Mouse (Mus musculus) gastrocnemius, adult 18-20 months (tissue): ENCODE data around the gene Zbtb38. TPM values are rescaled to one million over a fixed set of nuclear protein-coding genes. Genes with fewer than 3 reads are reported as not detected.
A peak's percentile ranks its signal among the peaks of the same experiment; 100 is the strongest.

Source experiments
- DNase-seq: peaks from one replicate; pipeline ENCODE4 v3.0.0; 2021; ENCODE audit warnings: low spot score
- total RNA-seq, 2 experiments: library from RNA; stranded (reverse); gene quantifications; 2 replicates each; pipeline ENCODE4 v1.2.3; 2021

The Zbtb38 gene
- total RNA-seq, 2 experiments from 2014 or later: 35.0 to 35.9 TPM

DNA sequence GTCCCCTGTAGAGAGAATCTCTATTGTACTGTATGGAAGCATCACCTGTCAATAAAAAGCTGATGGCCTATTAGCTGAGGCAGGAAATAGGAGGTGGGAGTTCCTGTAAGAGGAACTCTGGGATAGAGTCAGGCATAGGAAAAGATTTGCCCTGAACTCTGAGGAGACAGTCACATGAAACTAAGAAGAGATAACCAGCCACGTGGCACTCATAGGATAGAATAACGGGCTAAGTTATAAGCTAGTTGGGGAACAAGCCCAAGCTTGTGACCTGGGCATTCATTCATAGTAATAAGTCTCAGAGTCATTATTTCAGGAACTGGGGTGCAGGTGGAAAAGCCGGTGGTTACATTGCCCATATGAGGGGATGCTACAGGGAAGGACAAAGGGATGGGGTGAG, 10.4 kb upstream of the Zbtb38 start:
- DNase-seq: no peak

GRCm38 (mm10) chr9:96758749-96759597, 6.3 kb upstream of the Zbtb38 start:
- DNase-seq: peak; percentile 87

DNA sequence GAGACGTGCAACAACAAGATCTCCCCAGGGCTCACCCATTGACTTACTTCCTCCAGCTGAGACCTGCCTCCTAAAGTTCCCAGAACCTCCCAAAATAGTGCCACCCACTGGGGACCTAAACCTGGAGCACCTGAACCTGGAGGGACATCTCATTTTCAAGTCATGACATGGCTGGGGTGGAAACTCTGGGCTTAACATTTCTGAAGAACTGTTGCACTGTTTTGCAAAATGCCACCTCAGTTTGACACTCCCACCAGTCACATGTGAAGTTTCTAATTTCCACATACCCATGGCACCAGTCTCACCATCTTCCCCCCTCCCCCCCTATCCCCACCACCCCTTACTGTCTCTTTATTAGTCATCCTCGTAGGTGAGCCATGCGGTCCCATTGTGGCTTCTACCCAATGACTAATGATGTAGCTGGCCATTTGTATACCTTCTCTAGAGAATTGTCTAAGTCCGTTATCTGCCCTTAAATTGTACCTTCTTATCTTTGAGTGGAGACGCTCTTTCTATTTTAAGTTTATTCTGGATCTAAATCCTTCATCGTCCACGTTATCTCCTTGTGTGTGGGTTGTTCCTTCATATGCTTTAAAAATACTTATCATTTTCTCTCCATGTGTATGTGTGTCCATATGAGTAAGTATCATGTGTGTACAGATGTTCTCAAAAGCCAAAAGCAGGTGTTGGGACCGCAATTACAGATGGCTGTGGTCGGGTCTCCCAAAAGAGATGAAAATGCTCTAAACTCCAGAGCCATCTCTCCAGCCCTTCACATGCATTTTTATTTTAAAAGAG, 4.2 kb upstream of the Zbtb38 start:
- DNase-seq: no peak

- DNase-seq: no peak
Observed at GRCm38 (mm10) chr9:96755761-96756160, 3.1 kb upstream of the Zbtb38 start.

DNA sequence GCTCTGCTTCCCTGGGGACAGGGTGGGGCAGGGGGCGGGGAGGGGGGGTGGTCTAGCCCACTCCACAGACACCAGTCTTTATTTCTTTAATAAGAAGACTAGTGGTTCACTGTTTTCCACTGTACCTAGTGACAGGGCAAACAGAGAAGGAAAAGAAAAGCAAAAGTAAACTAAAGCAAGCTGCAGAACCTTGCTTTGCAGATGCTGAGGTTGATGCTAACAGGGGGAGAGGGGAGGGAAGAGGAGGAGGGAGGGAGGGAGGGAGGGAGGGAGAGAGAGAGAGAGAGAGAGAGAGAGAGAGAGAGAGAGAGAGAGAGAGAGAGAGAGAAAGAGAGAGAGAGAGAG, 2.0 kb upstream of the Zbtb38 start:
- DNase-seq: no peak

DNA sequence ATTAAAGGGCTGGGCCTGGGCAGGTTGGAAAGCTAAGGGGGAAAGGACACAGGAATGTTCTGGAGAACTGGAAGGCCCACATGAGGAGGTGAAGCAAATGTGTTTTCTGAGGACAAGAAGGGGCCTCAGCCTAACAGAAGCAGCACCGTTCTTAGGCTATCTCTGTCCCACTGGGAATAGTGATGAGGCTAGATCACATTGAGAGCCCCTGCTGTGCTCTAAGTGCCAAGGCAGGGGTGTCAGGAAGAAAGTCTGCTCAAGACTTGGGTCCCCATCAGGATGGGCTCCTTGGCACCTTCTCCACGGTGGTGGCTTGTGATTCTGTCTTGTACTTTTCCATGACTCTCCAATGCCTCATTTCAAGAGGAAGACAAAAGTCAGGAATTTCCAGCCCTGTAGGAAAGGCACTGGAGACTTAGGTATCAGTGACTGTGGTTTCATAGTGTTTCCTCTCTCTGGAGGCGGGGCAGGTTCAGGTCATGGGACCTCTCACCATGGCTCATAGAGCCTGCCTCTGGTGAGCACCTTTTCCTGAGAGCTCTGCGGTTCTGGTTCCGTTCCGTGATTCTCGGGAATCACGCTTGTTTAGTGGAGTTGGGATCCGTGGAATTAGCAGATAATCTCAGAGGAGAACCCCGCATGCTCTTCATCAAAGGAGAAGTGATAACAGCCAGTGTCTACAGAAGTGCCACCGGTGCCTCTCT, 1.4 kb upstream of the Zbtb38 start:
- DNase-seq: no peak

DNA sequence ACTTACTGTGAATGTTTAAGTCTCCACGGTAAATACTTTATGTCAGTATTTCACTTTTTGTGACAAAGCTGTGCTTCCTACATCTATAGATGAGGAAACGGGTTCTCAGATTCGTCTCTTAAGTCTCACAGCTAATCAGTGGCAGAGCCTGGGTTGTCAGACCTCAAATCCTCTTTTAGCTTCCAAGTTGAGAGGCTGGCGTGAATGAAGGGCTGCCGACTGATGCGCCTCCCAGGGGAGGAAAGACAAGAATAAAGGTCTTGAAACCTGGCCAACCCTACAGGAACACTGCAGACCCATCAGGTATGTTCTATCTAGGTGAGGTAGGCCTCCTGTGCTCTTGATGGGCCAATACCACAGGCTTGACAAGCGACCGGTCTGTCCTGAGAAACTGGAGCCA, 761 bp upstream of the Zbtb38 start:
- no peak for DNase-seq

- no peak for DNase-seq
Observed at GRCm38 (mm10) chr9:96751821-96752602, 619 bp downstream of the Zbtb38 start.

DNA sequence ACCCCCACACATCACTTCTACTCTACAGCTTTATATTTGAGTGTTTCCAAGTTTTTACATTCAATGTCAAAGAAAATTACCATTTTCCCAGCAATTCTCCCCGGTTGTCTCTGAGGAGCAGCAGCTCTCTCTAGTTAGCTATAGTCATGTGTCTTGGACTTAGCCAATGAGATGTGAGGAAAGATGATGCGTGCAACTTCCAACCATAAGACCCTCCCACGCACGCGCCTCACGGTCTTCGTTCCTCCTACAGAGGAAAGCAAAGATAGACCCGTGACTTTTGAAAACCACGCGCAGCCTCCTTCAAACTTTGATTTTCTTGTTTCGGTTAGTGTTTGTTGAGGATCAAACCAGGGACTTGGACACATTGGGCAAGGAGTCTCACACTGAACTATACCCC, 2.0 kb downstream of the Zbtb38 start:
- DNase-seq: no peak

- no peak for DNase-seq
Observed at GRCm38 (mm10) chr9:96746527-96746926, 6.1 kb downstream of the Zbtb38 start.

DNA sequence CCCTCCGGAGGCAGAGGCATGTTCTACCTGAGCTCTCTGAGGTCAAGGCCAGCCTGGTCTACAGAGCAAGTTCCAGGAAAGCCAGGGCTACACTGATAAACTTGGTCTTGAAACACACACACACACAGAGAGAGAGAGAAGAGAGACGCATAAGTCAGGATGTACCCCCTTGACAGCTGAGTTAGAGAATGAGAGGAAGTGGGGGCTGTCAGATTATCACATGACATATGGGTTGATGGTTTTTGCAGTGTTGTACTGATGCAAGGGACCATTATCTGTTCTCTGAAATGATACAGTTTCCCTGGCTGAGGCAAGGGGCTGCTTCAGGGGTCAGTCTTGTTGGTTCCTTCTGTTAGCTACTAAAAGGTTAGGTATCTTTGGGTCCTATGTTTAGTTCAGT, 7.7 kb downstream of the Zbtb38 start:
- DNase-seq: no peak

GRCm38 (mm10) chr9:96741365-96742085, 11.1 kb downstream of the Zbtb38 start:
- no peak for DNase-seq

DNA sequence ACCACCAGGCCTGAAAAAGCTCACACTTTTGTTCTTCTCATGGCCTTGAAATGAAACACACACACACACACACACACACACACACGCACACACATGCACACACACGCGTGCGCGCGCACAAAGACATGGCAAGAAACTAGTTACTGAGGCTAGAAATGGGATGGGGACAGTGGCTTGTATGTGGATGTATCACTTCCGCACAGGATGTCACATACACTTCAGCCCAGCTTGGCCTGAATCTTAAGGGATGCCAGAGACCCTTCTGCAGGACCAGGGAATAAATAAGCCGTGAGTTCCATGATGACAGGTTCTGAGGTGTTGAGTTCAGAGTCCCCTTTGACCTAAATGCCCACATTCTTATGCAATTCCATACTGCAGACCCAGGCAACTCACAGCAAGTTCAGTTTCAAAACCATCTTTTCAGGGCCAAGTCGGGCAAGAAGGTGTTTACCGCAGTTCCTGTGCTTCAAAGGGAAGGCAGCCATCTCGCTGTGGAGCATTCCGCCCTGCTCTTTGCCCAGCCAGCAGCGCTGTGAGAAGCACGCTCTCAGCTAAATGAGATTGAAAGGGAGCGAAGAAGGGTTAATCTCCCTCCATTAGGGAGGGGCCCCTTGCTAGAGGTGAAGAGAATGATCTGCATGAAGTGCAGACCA, 11.8 kb downstream of the Zbtb38 start:
- DNase-seq: no peak

GRCm38 (mm10) chr9:96739808-96740711, 12.6 kb downstream of the Zbtb38 start:
- DNase-seq: peak; percentile 47

DNA sequence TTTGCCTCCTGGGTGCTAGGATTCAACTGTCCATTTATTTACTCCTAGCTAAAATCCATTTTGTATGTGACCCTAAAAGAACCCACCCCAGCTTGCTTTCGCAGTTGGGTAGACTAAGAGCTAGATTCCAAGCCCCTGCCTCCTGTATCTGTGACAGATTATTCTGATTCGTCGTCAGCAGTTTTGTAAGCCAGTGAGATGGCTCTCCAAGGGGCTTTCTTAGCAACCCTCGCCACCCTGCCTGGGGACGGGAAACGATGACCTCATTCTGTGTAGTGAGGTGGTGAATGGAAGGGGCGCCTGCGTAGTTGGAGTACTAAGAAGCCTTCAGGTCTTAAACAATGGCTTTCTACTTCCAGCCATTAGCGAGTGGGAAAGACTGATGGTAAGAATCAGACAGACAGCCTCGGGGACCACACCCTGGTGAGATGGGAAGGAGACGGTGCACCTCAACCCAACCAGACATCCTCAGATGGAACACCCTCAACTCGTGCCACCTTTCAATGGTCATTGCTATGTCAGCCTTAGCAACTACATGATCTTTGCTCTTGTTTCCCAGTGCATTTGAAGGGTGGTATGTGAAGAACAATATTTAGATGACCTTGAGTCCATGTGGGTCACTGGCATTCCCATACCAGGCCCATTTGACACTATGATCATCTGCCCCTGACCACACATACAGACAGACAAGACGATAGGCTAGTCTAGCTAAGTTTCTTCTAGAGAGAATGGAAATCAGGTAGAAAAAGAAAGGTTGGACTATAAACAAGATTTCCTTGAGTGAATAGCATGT, 13.9 kb downstream of the Zbtb38 start:
- DNase-seq: no peak

GRCm38 (mm10) chr9:96735946-96736345, 16.7 kb downstream of the Zbtb38 start:
- no peak for DNase-seq

DNA sequence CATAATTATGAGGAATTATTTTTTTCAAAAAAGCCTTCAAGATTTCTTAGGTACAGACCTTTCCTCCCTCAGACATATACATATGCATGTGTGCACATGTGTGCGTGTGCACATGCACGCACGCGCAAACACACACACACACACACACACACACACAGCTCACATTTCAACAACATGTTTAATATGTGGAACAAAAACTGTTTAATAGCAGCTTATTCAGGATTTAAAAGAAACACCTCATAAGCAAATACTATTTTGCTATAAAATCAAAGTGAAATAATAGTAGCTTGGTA, 19.3 kb downstream of the Zbtb38 start:
- DNase-seq: no peak

- DNase-seq: no peak
Observed at GRCm38 (mm10) chr9:96732644-96733424, 19.8 kb downstream of the Zbtb38 start.
